Mouse (Mus musculus) stomach, embryonic 14.5 days (tissue): ENCODE data around the gene St6galnac3. TPM values are rescaled to one million over a fixed set of nuclear protein-coding genes. Genes with fewer than 3 reads are reported as not detected.

Source experiments
- ATAC-seq: fragments of 200-750 bp; cut with Nextera tagmentation; 2 replicates; pipeline ENCODE4 v1.8.0; 2017; ENCODE audit warnings: low read depth, moderate TSS enrichment; ENCODE audit not compliant: insufficient number of reproducible peaks, insufficient read depth, low FRiP score
- H3K27ac ChIP-seq: fragments of 300-500 bp; sonication (generic); 2 replicates; pipeline ENCODE4 v1.5.1; 2014; ENCODE audit warnings: mild to moderate bottlenecking, low read length, moderate library complexity, mixed read lengths
- H3K27me3 ChIP-seq: fragments of 300-500 bp; sonication (generic); 2 replicates; pipeline ENCODE4 v1.6.1; 2014; ENCODE audit warnings: low read length, control low read depth, mixed read lengths; ENCODE audit not compliant: control insufficient read depth, insufficient read depth
- H3K36me3 ChIP-seq: fragments of 300-500 bp; sonication (generic); 2 replicates; pipeline ENCODE4 v1.6.1; 2014; ENCODE audit warnings: mild to moderate bottlenecking, control low read depth, low read length, moderate library complexity, mixed read lengths; ENCODE audit not compliant: control insufficient read depth, insufficient read depth
- H3K4me1 ChIP-seq: fragments of 300-500 bp; sonication (generic); 2 replicates; pipeline ENCODE4 v1.6.1; 2014; ENCODE audit warnings: low read length, control low read depth, mixed read lengths; ENCODE audit not compliant: control insufficient read depth, insufficient read depth
- H3K4me2 ChIP-seq: fragments of 300-500 bp; sonication (generic); replicated peaks from 2 replicates; pipeline ENCODE4 v1.6.1; 2014; ENCODE audit warnings: low read depth, low read length, control low read depth
- H3K4me3 ChIP-seq: fragments of 300-500 bp; sonication (generic); 2 replicates; pipeline ENCODE4 v1.5.1; 2014; ENCODE audit warnings: low read depth, low read length, control low read depth
- H3K9ac ChIP-seq: fragments of 300-500 bp; sonication (generic); replicated peaks from 2 replicates; pipeline ENCODE4 v1.6.1; 2014; ENCODE audit warnings: low read depth, mild to moderate bottlenecking, control low read depth, low read length, moderate library complexity, mixed read lengths
- H3K9me3 ChIP-seq: fragments of 300-500 bp; sonication (generic); 2 replicates; pipeline ENCODE4 v1.6.1; 2016; ENCODE audit warnings: low read depth, low read length, control low read depth; ENCODE audit not compliant: control insufficient read depth
- WGBS: fragments of 180-500 bp; shearing (Covaris S2); extraction: QIAGEN DNeasy Blood & Tissue Kit; methylation state at CpG from one replicate; pipeline ENCODE4 v1.1.7; 2014; 5-methylcytosine and 5-hydroxymethylcytosine counted together
- polyA plus RNA-seq: library from polyadenylated mRNA; unstranded; fragments of >200 nt; fragmentation: Nextera tagmentation; extraction: Ambion mirVana; gene quantifications from 2 replicates; pipeline ENCODE4 v1.2.1, GENCODE M21; 2014

Gene St6galnac3
- polyA plus RNA-seq, 1 experiment from 2014 or later, result 51.6 TPM

DNA sequence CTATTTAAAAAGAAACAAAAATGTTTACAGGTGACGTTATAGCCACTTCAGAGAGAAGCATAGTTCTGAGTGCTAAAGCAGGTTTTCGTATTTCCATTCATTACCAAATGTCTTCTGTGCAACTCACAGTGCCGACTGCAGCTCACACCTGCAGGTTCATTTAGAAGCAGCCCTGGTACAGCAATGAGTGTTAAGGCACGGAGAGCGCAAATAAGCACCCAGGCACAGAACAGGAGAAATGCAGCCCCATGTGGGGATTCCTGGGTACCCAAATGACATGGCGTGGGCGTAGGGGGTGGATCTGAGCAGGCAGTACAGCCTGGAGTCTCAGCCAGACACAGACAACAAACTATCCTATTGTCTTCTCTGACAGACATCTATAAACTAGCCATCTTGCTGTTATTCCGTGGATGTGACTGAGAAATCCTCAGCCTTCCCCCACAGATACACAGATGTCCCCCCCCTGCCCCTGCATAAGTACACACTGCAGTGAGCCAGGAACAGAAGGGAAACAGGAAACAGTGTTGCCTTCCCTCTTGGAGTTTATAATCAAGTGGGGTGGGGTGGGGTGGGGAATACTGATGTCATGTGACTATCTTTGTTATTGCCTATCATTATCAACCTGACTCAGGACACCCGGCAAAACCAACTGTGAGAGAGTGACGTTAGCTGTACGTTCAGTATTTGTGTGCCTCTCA is 550.5 kb downstream of the St6galnac3 start:
- Histone ChIP-seq H3K27me3 (no peaks in the 10 kb centered on the region), H3K4me3 (no peak overlapping the region), H3K4me2 (no peak overlapping the region), H3K9me3 (no peaks in the 10 kb centered on the region), H3K27ac (no peak overlapping the region), H3K36me3 (no peaks in the 10 kb centered on the region), H3K4me1 (no peaks in the 10 kb centered on the region), H3K9ac (no peak overlapping the region)
- no peak for ATAC-seq
- 78% methylated on average over 11 of the region's 11 CpGs for WGBS

DNA sequence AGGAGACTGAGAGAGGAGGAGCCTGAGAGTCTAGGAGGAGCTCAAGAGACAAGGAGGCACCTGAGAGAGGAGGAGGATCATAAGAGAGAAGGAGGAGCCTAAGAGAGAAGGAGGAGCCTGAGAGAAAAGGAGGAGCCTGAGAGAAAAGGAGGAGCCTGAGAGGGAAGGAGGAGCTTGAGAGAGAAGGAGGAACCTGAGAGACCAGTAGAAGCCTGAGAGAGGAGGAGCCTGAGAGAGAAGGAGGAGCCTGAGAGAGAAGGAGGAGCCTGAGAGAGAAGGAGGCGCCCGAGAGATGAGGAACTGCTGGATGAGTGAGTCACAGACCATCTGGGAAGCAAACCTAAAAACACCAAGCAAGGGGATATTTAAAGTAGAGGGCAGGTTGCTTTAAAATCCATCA is 551.4 kb downstream of the St6galnac3 start:
- Histone ChIP-seq H3K9me3 (no peaks in the 10 kb centered on the region), H3K4me2 (no peak overlapping the region), H3K4me3 (no peak overlapping the region), H3K36me3 (no peaks in the 10 kb centered on the region), H3K27me3 (no peaks in the 10 kb centered on the region), H3K4me1 (no peaks in the 10 kb centered on the region), H3K9ac (no peak overlapping the region), H3K27ac (no peak overlapping the region)
- no peak for ATAC-seq
- 86% methylated on average over 2 of the region's 2 CpGs for WGBS

DNA sequence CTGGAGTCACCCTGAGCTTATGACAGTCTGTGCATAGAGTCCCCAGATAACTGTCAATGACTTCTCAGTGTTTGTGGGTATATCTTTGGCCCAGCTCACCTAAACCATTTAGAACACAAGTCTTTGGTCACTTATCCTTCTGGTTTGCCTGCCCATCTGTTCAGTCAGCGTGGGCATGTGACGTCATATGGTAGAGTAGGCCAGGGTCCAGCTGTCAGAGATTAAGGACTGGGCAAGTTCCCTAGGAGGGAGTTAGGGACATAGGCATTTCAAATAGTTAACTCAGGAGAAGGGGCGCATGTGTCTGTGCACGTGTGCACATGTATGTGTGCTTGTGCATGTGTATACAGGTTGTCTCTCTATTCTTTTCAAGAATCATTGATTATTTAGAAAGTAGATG is 554.8 kb downstream of the St6galnac3 start:
- Histone ChIP-seq H3K4me2 (no peak overlapping the region), H3K9ac (no peak overlapping the region), H3K4me1 (peaks cover 3% of the 10 kb centered on the region; the same call in 1 of the 2 replicates), H3K36me3 (no peaks in the 10 kb centered on the region), H3K27ac (no peak overlapping the region), H3K27me3 (no peaks in the 10 kb centered on the region), H3K9me3 (no peaks in the 10 kb centered on the region), H3K4me3 (no peak overlapping the region)
- 94% methylated on average over 4 of the region's 4 CpGs for WGBS
- no peak for ATAC-seq

GRCm38 (mm10) chr3:153169744-153170143 is 555.2 kb downstream of the St6galnac3 start:
- Histone ChIP-seq H3K9ac (no peak overlapping the region), H3K27ac (no peak overlapping the region), H3K27me3 (no peaks in the 10 kb centered on the region), H3K4me3 (no peak overlapping the region), H3K4me1 (peaks cover 3% of the 10 kb centered on the region; the same call in 1 of the 2 replicates), H3K36me3 (no peaks in the 10 kb centered on the region), H3K4me2 (no peak overlapping the region), H3K9me3 (no peaks in the 10 kb centered on the region)
- no peak for ATAC-seq
- WGBS, result 84% methylated on average over 11 of the region's 11 CpGs

GRCm38 (mm10) chr3:153161676-153162075 is 563.3 kb downstream of the St6galnac3 start:
- Histone ChIP-seq H3K27ac (no peak overlapping the region), H3K36me3 (no peaks in the 10 kb centered on the region), H3K4me2 (no peak overlapping the region), H3K27me3 (no peaks in the 10 kb centered on the region), H3K9me3 (no peaks in the 10 kb centered on the region), H3K4me3 (no peak overlapping the region), H3K9ac (no peak overlapping the region), H3K4me1 (peaks cover 3% of the 10 kb centered on the region; the same call in 1 of the 2 replicates)
- no peak for ATAC-seq
- 27% methylated on average over 9 of the region's 9 CpGs for WGBS

DNA sequence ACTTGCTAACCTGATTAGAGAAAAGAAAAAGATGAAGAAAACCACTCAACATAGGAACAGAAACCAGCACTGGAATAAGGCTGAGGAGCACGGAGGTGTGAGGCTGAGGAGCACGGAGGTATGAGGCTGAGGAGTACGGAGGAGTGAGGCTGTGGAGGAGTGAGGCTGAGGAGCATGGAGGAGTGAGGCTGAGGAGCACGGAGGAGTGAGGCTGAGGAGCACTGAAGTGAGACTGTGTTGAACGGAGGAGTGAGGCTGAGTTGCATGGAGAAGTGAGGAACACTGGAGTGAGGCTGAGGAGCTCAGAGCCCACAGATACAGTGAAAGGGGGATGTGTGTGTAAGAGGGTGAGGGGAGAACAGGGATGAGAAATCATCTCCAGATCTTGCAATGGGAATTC is 564.3 kb downstream of the St6galnac3 start:
- WGBS, result 88% methylated on average over 5 of the region's 5 CpGs
- Histone ChIP-seq H3K4me2 (no peak overlapping the region), H3K27me3 (no peaks in the 10 kb centered on the region), H3K4me3 (no peak overlapping the region), H3K36me3 (no peaks in the 10 kb centered on the region), H3K9me3 (no peaks in the 10 kb centered on the region), H3K4me1 (peaks cover 3% of the 10 kb centered on the region; the same call in 1 of the 2 replicates), H3K27ac (no peak overlapping the region), H3K9ac (no peak overlapping the region)
- no peak for ATAC-seq

GRCm38 (mm10) chr3:153148887-153149286 is 576.1 kb downstream of the St6galnac3 start:
- Histone ChIP-seq H3K27ac (no peak overlapping the region), H3K36me3 (no peaks in the 10 kb centered on the region), H3K4me3 (no peak overlapping the region), H3K9me3 (no peaks in the 10 kb centered on the region), H3K4me2 (no peak overlapping the region), H3K9ac (no peak overlapping the region), H3K27me3 (no peaks in the 10 kb centered on the region), H3K4me1 (no peaks in the 10 kb centered on the region)
- peak; percentile 85 for ATAC-seq
- WGBS, result 17% methylated on average over 2 of the region's 2 CpGs
